Mouse (Mus musculus): ENCODE data around the gene Cdca8.

GRCm38 (mm10) chr4:124951036-124951433 is 11.9 kb upstream of the Cdca8 start:
- TF ChIP-seq POLR2A (IDR thresholded peaks at IDR 0.05; ENCODE audit: insufficient read depth, low read length) (no peak), CTCF (IDR thresholded peaks at IDR 0.05; ENCODE audit: low read depth, low read length) (no peak), EP300 (IDR thresholded peaks at IDR 0.05; ENCODE audit: insufficient read depth, low read depth, low read length) (no peak)
